Mouse (Mus musculus) lung, postnatal 25 days (tissue): ENCODE measurements at regions not wholly inside any gene's neighbourhood (a gene's known extent, or its start where the extent isn't known, plus 50 kb on each side); places are given as distances from the start of the nearest gene placed in this dataset.
A peak's percentile ranks its signal among the peaks of the same experiment; 100 is the strongest.

Experiments
- DNase-seq: peaks from one replicate; pipeline ENCODE4 v3.0.0; 2022; ENCODE audit warnings: low spot score

- DNase-seq = no peak
Measured at GRCm38 (mm10) chr3:144378524-144379225, 173.7 kb upstream of the Lmo4 start.

DNA sequence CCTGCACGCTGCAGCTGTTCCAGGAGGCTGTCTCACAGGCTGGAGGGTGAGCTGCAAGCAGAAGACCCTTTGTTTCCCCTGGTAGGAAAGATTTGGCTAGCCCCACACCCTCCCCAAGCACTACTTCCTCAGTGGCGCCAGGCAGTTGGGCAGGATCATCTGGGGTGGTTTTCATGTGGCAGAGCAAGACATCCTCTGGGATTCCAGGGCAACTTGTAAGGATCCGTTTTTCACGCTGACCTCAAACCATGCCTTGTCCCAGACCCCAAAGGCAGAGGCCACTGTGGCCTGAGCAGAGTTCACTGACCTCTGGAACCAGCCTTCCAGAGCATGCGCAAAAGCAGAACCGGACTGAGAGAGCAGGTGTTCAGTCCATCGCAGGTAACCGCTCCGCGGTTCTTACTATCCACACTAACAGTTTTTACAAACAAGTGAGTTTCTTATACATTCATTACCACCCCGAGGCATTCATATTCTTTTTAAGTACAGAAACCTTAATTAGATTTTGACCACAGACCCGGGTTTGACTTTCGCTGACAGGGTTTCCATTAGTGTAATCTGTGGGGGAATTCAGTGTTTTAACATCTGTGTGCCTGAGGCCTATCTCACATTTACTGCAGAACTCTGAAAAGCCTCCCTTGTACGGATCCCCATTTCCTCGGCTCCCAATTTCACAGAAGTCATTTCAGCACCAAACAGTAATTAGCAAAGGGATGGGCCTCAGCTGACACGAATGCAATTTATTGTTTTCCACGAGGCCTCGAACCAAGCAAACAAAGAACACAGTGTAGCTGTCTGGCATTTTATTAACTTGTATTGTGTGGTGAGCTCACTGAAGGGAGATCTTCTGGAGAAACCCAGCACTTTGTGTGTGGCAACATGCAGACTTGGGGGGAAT, 172.9 kb upstream of the Lmo4 start:
- DNase-seq = no peak

DNA sequence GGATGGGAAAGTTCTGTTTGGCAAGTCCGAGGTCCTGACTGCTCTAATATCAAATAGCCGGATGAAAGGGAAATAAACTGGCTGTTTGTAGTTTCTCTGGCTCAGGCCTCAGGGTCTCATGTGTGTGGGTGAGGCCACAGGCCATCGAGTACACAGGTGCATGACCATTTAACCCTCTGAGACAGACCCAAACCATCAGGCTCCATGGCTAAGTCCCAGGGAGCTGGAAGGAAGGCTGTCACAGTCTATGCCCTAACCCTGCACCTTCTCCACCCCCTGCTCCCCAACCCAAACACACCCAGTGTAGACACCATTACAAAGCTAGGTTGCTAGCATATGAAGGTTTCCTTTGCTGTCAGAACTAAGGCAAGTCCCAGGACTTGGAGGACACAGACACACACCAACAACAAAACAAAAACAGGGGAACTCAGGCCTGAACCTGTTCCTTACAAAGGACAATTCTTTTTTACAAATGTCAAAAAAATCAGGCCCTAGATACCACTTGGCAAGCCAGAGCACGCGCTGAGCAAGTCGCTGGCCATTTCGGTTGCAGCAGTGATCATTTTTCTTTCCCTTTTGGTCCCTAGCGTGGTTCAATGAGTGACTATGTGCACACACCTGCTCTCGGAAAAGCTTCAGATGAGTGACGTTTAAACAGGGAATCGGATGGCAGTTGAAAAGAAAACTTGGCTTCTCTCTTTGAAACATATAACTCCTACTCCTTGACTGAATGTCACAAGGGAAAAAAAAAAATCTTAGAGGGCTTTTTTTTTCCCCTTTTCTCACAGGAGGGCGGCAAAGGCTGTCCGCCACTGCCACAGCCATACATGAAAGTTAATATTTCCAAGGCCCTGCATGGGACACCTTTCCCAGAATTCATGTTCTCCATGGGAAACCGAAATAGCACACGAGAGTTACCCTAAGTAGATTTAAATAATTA, 171.7 kb upstream of the Lmo4 start:
- DNase-seq = no peak

GRCm38 (mm10) chr3:144375725-144376412, 170.8 kb upstream of the Lmo4 start:
- DNase-seq = no peak

DNA sequence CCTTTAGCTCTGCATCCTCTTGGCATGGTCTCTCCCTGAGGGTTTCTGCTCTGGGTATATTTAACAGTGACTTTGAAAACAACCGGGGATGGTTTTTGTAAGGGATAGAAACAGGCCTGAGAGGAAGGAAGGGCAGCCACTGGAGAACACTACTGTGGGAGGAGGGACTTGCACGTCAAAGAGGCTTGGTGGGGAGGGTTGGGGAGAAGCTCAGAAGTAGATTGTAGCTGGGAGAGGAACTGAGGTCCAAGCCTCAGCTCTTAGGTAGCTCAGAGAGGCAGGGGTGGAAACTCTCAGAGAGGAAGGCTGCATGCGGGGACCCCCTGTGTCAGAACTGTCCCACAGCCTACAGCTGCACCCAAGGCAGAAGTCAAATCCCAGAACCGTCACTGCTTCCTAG, 163.3 kb upstream of the Lmo4 start:
- DNase-seq = no peak

DNA sequence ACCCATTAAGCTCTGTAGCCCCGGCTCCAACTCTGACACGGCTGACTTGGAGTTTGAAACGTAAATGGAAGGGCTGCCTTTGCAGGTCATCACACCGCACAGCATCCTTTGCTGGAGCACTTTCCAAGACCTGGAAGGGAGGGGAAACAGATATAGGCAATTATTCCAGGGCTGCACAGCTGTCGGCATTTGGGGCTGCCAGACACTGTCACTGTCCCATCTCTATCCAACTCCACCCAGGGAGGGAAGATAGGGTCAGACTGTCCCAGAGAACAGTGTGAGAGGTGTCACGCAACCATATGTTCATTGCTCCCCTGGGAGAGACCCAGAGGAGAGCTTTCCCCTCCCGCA, 162.7 kb upstream of the Lmo4 start:
- no peak for DNase-seq

DNA sequence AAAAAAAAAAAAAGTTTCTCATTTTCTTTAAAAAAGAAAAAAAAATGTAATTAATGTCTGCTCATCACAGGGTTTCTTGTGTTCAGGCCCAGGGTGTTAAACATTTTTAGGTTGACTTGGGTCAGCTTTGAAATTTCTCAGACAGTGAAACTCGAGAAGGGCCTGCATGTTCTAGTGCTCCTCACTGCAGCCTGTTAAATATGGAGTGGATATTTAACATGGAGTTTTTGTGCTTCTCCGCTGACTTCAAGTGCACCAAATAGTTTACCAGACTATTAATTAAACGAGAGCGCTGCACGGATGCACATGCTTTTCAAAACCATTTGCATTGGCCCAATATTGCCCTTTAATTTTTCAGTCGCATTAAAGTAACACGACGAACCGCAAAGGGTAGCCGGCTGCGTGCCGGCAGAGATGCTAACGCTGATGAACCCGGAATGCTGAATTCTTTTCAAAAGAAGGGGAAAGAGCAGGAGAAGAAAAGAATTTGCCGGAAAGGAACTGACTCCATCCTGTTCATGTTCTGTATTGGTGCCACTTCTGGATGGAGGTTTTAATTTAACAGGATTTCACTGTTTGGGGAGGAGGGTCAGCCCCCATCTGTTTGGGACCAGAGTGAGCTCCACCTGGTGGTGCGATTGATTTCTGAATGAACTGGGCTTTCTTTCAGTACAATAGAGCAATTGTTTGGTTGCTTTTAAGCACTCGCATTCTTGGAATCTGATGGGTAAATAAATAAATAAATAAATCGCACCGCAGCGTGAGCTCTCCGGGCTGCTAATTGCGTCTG, 162.2 kb upstream of the Lmo4 start:
- DNase-seq = no peak

GRCm38 (mm10) chr3:144365894-144366293, 160.9 kb upstream of the Lmo4 start:
- DNase-seq = no peak

GRCm38 (mm10) chr3:144362472-144362871, 157.5 kb upstream of the Lmo4 start:
- peak; percentile 54 for DNase-seq

DNA sequence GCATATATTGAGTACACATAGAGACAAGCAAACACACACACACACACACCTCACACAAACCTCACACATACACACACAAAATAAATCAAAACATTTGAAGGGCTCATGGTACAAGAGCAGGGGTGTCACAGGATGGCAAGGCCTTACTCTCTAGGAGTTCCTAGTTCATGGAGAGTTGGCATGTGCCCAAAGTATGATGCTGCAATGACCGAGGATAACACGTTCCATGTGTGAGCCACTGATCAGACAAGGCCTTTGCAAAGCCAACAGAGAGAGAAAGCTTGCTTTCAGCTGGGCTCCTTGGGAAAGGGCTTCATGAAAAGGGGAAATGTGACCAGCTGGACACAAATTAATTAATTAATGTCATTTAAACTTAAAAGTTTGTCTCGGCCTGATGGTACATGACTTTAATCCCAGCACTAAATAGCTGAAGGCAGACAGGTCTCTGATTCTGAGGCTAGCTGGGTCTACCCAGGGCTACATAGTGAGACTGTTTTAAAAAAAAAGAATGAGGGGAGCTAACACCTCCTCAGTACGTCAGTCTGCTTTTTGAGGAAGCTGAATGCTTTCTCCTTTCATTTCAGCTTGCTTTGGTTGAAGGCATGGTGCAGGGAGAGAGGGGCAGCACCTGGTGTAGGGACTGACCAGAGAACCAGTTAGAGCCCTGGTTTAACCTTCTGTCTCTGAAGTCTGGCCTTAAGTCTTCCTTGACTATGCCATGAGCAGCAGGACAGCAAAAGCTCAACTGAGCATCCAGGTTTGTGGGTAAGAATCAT, 156.4 kb upstream of the Lmo4 start:
- DNase-seq = no peak

GRCm38 (mm10) chr3:144356948-144357295, 151.9 kb upstream of the Lmo4 start:
- DNase-seq = no peak

GRCm38 (mm10) chr3:144356103-144356947, 151.3 kb upstream of the Lmo4 start:
- DNase-seq = no peak

GRCm38 (mm10) chr3:144352559-144352958, 147.5 kb upstream of the Lmo4 start:
- DNase-seq = no peak

DNA sequence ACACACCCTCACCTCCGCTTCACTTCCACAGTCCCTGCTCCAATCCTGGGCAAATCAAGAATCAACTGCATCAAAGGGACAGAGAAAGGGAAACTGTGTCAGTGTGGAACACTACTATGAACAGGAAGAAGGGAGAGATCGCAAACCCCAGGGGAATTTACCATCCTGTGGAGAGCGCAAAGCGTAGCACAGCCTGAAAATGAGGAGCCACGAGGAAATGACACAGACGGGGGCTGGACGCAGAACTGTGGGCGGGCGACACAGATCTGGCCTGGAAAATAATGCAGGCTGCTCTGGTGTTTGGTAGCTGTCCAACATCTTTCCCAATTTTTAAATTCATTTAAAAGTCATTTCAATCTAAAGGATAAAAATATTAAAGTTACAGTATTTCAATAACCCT, 143.4 kb upstream of the Lmo4 start:
- DNase-seq = no peak

- no peak for DNase-seq
Measured at GRCm38 (mm10) chr3:144335237-144335636, 130.2 kb upstream of the Lmo4 start.

GRCm38 (mm10) chr3:144334201-144334600, 129.2 kb upstream of the Lmo4 start:
- no peak for DNase-seq

DNA sequence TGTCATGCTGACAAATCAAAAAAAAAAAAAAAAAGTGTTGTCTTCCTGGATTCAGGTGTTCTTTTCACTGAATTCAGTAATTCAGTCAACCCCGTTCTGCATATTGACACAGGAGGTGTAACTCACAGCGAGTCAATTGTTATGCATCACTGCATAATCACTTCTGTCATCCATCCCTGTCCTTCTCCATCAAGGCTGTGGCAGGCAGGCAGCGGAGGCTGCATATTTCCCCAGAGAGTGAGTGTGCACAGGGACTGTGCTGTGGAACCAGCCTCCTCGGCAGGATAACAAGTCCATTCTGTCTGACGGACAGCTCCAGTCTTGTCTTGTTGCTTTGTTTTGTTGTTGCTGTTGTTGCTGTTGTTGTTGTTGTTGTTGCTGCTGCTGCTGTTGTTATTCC, 127.3 kb upstream of the Lmo4 start:
- no peak for DNase-seq

- no peak for DNase-seq
Measured at GRCm38 (mm10) chr3:144329117-144329516, 124.1 kb upstream of the Lmo4 start.

DNA sequence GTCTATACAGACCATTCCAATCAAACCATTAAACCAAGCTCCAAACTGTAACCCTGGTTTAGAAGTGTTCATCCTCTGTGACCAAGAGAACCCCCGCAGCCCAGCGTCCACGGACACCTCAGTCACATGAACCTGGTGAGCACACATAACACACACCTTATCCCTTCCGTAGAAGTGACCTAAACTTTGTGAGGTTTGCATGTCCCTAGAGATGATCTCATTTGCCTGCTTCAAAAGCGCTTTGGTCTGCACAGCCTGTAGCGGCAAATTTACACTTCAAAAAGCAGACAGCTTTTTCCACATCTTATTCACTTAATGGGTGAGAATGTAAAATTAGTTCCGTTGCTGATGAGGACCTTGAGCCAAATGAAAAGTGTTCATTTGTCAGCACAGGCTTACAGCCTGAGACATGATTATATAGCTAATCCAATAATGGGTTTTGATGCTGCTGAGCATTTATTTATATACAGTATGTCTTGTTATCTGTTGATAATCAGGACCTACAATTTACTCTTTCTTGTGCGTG, 122.3 kb upstream of the Lmo4 start:
- no peak for DNase-seq
